Mouse (Mus musculus): ENCODE results near the gene Mefv.
"Not testable (repeated sequence)": the region's sequence is repeated elsewhere in the genome, so short reads cannot be mapped to it uniquely, and the experiment has no call there.

Gene Mefv

DNA sequence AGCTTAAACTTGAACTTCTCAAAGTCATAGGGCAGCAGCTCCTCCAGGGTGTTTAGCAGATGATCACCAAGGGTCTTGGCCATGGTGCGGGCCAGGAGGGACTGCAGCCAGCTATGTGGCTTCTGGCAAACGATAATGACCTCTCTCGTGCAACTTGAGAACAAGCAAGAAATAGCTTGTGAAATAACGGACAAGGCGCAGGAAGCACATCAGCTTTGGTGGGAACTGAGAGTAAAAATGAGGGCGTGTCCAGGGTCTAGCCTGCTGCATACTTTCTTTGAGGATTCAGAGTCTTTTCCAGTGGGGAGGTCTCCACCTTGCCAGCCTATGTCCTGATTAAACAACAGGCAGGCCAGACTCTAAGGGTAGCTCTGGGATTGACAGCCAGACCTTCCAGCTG is at the start of gene Mefv:
Gene Mefv (minus strand): TSS at position 118 of the 400 bp plus-strand sequence.
- in situ Hi-C loops (cut with MboI, MseI) = no loop called here

DNA sequence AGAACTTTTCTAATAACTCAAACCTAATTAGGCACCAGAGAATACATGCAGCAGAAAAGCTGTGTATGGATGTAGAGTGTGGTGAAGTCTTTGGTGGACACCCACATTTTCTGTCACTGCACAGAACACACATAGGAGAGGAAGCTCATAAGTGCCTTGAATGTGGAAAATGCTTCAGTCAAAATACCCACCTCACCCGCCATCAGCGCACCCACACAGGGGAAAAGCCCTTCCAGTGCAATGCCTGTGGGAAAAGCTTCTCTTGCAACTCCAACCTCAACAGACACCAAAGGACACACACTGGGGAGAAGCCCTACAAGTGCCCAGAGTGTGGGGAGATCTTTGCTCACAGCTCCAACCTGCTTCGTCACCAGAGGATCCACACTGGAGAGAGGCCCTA is 31.1 kb upstream of the Mefv start:
- in situ Hi-C loops (cut with MboI, MseI) = loop anchor here (10.0 kb wide), 1 partner anchor 1506 kb away; the partner anchor contains the start of gene Eef2kmt

- in situ Hi-C loops (cut with MboI, MseI) = loop anchor here (10.0 kb wide), 1 partner anchor 1509 kb away; the partner anchor contains the start of gene Eef2kmt
Observed at GRCm38 (mm10) chr16:3745656-3746055, 27.8 kb upstream of the Mefv start.

GRCm38 (mm10) chr16:3744186-3744700 is 26.3 kb upstream of the Mefv start:
- in situ Hi-C loops (cut with MboI, MseI) = loop anchor here (10.0 kb wide), 1 partner anchor 1511 kb away; the partner anchor contains the start of gene Eef2kmt

DNA sequence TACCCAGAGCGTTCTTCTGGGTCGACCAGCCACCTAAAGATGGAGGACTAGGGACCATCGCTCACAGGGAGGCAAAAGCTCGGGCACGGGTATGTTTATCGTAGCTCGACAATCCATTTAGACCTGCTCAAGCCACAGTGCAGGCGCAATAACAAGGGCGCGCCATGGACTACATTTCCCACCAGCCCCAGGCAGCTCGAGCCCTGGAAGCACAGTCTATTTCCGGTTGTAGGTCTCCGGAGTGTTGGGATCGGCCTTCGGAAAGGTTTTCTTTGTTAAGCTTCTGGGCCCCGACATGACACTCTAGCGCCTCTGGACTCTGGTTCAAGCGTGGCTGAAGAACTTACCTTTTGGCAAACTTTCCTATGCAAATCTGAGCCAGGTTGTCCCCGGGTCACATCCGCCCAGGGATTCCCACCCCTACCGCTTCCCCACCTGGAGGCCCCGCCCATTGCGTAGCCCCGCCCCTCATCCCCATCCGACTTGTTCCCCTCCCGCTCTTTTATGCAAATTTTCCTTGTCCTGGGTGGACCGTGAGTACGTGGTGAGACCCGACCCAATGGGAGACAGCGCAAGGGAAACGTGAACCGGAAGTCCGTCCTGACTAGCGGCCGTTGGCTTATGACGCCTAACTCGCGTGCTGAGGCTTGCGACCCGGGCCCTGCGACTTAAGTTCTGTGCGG is 25.7 kb upstream of the Mefv start, which contains the start of gene Zfp263:
Gene Zfp263 (plus strand): TSS at position 591 of the 683 bp plus-strand sequence.
- in situ Hi-C loops (cut with MboI, MseI) = loop anchor here (10.0 kb wide), 1 partner anchor 1511 kb away; the partner anchor contains the start of gene Eef2kmt

GRCm38 (mm10) chr16:3742466-3742865 is 24.6 kb upstream of the Mefv start:
- in situ Hi-C loops (cut with MboI, MseI) = loop anchor here (10.0 kb wide), 1 partner anchor 1512 kb away; the partner anchor contains the start of gene Eef2kmt

DNA sequence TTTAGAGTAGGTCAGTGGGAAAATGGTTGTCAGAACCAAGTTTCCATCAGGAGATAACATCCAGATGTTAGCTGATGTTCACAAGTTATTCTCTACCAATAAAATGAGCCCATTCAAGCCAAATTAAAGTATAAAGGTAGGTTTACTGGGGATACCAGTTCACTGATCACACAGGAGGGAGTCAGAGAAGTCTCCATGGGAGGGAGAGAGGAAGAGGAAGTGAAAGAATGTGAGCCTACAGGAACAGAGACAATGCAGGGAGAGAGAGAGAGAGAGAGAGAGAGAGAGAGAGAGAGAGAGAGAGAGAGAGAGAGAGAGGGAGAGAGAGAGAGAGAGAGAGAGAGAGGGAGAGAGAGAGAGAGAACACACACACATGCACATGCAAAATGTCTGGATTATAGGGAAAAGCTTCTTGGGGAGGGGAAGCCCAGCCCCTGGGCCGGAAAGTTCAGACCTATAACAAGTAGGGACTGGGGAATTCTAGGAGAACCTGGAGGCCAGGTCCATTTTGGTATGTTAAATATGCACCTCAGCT is 15.4 kb upstream of the Mefv start:
- in situ Hi-C loops (cut with MboI, MseI) = no loop called here

GRCm38 (mm10) chr16:3732612-3733011 is 14.7 kb upstream of the Mefv start:
- in situ Hi-C loops (cut with MboI, MseI) = no loop called here

GRCm38 (mm10) chr16:3727980-3728720 is 10.3 kb upstream of the Mefv start:
- in situ Hi-C loops (cut with MboI, MseI) = no loop called here

DNA sequence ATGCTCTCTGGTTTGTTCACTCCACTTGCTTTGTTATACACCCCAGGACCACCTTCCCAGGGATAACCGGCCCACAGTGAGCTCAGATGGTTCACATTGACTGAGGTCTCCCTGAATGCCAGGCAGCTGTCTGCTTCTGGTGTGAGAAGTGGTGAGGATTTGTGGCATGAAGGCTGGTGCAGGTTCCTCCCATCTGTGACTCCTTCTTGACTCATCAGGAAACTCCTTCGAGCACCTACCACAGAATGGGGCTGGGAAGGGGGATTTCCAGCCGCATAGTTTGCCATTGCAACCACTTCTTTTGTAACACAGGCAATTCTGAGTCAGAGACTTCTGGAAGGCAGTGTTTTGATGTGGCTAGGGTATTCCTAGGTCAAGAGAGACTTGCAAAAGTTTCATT is 5.3 kb upstream of the Mefv start:
- in situ Hi-C loops (cut with MboI, MseI) = no loop called here

- in situ Hi-C loops (cut with MboI, MseI) = no loop called here
Observed at GRCm38 (mm10) chr16:3714731-3715130, 3.2 kb downstream of the Mefv start.

- in situ Hi-C loops (cut with MboI, MseI) = no loop called here
Observed at GRCm38 (mm10) chr16:3706680-3707079, 11.2 kb downstream of the Mefv start.

DNA sequence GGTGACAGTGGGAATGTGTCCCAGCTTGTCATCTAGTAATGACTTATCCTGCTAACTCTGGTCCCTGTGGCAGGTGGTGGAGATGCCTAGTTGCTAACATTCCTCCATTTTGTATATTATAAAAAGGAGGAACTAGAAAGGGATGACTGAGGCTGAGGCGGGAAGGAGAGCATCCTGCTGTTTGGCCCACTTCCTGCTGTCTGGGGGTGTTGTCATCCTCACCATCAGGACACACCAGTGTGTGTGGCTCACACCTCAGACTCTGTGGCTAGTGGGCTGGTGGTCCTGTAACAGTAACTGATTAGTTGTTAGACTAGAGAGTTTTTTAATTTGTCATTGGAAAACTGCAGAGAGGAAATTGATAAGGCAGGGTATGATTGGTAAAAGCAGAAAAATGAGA is 17.0 kb downstream of the Mefv start:
- in situ Hi-C loops (cut with MboI, MseI) = no loop called here

DNA sequence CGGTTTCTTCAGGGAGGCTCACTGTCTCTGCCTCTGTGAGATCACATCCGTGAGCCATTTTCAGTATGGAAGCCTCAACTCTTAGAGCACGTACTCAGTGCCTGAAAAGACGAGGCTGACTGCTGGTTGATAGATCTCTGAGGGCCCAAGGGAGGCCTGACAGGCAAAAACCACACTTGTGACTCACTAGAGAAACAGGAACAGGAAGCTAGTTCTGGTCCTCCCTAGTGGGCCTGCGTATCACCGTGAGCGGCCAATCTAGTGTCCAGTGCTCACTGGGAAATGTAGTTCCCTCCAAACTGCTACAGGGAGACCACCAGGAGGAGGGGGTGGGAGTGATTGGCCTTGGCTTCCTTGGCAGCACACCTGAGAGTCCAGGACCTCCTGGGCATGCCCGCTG is 18.6 kb downstream of the Mefv start:
- in situ Hi-C loops (cut with MboI, MseI) = no loop called here

DNA sequence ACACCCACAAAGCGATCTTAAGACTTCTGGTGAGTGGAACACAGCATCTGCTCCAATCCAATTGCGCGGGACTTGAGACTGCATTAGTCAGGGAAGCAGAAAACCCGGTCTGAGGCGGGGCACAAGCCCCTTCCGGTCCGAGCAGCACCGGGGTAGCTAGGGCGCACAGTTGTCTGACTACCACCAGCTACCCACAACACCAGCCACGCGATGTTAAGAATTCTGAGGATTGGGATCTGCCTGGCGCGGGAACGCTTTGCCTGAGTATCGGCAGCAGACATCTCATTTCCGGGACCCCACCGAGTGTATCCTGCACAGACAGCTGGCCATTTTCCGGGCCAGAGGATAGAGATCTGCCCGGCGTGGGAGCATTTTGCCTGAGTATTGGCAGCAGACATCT is 28.3 kb downstream of the Mefv start:
- in situ Hi-C loops (cut with MboI, MseI) = not testable (repeated sequence)

All from T-helper 1 cell (primary cell).